Mouse (Mus musculus): Measurements from ENCODE around the gene Mrps2. TPM values are rescaled to one million over a fixed set of nuclear protein-coding genes. Genes with fewer than 3 reads are reported as not detected.
"Not testable (repeated sequence)": the region's sequence is repeated elsewhere in the genome, so short reads cannot be mapped to it uniquely, and the experiment has no call there.

Mrps2 gene
- total RNA-seq (2022) = 10 to 100 TPM; 39.7 to 52.1 (median 46.1) TPM

DNA sequence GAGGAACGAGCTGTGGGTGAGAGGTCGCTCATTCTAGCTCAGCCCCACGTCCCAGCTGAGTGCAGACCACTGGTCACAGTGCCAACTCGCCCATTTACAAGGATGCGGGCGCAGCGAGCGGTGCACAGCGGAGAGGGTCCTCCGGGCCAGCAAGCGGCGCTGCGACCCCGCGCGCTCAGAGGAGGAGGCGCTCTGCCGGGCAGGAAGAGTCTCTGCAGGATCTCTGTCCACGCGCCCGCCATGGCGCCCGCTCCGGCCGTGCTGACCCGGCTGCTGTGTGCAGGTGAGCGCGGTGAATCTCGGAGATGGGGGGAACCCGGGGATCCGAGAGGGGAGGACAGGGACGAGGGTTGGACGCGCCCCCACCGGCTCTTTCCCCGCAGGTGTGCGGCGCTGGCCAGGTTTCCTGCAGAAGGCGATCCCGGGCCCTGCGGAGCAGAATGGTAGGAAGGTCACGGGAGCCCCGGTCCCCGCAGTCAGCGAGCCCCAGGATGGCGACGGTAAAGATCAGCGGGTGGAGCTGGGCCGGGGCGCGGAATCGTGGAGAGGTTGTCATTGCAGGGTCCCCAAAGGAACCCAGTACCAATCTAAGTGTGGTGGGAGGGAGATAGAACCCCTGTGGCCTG lies at the start of gene Mrps2:
TSS of gene Mrps2 (plus strand) at position 207 of the 626 bp plus-strand sequence.
- DNase-seq = peak; percentile 72

DNA sequence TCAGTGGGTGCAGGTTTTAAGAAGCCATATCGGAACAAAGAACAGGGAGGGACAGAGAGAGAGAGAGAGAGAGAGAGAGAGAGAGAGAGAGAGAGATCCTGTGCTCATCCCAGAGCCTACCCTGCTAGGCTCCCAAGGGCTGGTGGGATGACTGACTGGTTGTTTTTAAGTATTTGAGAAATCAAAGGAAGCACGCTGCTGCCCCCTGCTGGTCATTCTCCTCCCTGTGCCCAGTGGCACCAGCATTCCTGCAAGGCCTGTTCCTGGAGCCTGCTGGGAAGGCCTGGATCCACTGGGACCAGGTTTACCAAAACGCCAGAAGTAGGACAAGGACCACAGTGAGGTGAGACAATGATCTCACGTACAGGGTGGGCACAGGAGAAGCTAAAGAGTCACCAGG lies 48.0 kb upstream of the Mrps2 start:
- peak; percentile 68 for DNase-seq

DNA sequence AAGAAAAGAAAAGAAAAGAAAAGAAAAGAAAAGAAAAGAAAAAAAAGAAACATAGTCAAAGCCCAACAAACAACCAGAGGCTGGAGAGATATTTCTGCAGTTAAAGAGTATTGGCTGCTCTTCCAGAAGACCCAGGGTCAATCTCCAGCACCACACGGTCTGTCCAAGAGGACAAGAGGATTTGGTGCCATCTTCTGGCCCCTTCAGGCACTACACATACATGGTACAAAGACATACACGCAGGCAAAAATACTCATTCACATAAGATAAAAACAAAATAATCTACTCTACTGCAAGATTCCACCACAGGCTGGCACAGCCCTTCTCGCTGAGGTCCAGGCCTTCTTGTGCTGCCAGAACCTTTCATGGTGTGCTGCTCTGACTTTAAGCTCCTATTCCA lies 44.7 kb upstream of the Mrps2 start:
- DNase-seq = peak; percentile 29

DNA sequence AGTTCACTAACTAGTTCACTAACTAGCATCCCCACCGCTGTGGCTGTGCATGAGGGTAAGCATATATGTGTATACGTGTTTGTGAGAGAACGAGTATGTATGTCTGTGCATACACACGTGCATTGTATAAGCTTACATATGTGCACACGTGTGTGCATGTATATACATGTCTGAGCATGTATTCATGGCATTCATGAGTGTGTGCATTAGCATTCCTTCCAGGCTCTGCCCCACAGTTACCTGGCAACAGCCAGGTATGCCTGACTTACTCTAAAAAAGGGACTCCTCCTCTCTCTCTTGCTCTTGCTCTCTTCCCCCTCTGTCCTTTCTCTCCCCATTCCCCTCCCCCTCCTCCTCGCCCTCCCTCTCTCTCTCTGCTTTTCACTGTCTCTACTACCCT lies 40.6 kb upstream of the Mrps2 start:
- DNase-seq = no peak

DNA sequence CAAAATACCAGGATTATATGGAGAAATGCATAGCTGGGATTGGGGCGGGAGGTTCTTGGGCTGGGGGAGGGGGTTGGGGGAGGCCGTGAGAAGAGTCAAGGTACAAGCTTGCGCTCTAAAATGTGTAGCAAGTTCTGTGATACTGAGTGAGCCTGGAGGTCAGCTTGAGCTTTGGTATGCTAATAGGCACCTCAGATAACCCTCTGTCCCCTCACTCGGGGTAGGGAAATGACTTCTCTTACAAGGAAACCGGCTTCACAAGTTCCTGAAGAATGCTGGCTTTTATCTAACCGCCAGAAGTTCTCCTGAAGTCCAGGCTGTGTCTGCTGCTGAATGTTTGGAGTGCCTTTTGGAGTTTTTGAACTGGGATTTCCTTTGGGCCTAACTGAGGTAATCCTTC lies 37.0 kb upstream of the Mrps2 start:
- no peak for DNase-seq

DNA sequence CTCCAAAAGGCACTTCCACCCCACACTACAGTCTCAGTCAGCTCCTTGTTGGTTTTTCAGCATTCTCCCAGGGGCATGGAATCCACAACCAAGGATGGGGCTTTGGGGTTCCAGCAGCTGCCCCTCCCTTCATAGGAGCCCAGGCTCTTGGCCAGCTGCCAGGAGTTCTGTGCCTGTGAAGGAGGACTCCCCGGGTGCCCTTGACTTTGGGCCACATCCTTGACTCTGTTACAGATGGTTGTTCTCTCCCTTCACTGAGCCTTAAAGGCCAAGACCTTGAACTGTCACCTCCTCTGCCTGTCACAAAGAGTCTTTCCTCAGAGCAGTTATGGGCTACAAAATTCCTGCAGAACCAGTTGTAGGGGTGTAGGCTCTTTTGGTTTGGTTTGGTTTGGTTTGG lies 35.1 kb upstream of the Mrps2 start:
- DNase-seq = peak; percentile 78

DNA sequence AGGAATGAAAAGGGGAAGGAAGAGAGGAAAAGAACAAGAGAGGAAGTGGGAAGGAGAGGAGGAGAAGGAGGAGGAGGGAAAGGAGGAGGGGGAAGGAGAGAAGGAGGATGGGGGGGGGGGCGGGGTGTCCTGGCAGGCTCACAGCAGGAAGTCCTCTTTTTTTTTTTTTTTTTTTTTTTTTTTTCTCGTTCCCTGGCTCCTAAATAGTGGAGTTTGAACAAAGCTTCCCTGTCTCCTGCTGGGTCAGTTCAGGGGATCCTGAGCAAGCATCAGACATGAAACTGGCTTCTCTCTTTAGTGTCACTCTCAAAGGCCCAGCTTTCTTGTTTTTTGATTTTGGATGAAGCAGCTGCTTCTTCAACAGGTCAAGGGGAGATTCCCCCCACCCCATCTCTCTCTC lies 34.4 kb upstream of the Mrps2 start:
- no peak for DNase-seq

DNA sequence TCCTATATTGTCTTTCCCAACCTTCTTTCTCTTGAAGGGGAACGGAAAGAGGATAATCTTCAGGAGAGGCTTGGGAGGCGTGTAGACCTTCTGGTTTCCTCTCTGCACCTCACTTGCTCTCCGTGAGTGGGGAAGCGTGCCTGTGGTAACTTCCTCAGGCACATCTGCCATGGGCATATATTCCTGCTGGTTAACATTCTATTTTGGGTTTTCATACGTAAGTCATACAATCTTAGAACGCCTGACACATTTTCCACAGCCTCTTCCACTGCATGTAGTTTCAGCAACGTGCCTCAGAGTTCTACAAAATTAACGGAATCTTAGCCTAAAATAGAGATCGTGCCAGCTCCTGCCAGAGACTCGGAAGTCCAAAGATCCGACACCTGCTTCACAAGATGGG lies 32.5 kb upstream of the Mrps2 start:
- DNase-seq = no peak

DNA sequence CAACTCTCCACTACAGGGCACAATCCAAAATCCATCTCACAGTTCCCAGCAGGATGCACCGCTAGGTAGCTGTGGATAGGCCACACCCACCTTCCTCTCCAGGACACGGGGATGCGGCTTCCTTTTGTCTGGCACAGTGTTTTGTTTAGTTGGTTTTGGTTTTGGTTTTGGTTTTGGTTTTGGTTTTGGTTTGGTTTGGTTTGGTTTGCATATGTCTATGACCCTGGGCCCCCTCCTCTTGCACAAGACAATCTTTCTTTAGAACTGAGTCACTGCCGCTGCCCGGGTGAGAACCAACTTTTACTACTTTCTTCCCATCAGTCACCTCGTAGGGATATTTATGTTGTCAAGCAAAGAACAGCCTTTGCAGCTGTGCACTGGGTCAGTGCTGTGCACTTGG lies 27.0 kb upstream of the Mrps2 start:
- DNase-seq = no peak

DNA sequence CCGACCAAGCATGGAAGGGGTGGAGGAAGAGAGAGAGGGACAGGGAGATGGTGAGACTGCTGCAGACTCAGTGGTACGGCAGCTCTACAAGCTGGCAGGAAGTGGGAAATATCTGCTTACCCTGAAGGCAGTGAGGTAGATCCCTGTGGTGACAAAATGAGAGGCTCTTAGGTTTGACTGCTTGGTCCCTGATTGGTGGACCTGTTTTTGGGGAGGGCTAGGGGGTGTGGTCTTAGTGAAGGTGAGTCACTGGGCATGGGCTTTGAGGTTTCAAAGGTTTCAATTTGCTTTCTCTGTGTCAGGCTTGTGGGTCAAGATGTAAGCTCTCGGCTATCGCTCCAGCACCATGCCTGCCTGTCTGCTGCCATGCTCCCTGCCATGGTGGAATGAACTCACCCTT lies 22.8 kb upstream of the Mrps2 start:
- no peak for DNase-seq

DNA sequence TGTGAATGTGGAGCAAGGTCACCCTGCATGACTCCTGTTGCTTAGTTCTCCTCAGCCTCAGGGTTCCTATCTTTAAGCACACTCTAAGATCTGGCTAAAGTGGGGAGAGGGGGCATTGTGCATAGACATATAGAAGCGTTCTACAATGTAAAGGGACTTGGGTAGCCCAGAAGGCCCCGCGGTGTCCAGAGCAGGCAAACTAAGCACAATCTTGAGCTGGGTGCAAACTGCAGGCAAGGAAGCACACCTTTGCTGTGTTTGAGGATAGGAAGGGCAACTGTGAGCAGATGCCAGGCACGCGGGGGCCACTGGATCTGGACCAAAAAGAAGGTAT lies 21.7 kb upstream of the Mrps2 start:
- DNase-seq = no peak

DNA sequence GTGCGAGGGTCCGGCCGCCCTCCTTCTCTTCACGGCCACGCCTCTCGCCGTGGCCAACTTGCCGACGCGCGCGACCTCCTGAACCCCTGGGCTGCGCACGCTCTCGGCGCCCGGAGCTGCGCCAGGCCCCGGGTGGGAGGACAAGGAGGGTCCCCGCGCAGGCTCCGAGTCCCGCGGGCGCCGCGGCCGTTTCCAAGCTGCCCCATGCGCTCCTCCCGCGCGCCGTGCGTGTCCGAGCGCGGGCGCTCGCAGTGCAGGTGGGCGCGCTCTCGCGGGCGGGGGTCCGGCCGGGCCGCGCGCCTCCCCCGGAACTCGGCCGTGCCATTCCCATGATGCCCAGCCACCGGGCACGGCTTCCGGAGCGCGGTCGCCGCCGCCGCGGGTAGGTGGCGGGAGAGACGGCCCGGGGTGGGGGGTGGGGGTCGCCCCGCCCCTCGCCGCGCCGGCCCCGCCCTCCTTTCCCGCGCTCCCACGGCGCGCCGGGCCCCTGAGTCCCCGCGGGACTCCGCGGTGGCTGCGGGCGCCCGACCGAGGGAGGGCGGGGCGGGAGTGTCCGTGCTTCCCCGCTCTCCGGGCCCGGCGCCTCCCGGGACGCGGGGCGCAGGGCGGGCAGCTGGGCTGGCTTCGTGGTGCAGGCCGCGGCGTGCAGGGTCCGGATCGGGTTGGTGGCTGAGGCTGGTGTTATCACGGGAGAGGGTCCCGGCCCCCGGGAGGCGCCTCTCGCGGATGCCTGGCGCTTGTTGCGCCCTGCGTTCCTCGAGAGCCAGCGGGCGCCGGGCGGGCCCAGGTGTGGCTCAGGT lies 21.2 kb upstream of the Mrps2 start, which contains the start of gene Ppp1r26:
TSS of gene Ppp1r26 (plus strand) at position 286 of the 800 bp plus-strand sequence.
- peak; percentile 21 for DNase-seq

DNA sequence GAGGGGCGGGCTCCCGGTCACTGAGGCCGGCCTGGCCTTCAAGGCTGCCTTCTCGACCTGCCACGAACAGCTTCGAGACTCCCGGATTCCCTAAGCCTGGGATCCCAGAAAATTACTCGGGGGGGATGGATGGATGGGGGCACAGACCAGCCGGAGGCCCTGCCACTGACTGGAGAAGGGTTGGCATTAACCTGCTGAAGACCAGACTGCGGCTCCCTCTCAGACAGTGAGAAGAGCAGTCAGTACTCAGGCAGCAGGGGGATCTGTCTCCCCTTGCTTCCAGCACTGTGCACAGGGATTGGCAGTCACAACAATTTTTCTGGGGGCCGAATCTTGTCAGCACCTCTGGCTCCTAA lies 20.6 kb upstream of the Mrps2 start:
- no peak for DNase-seq

DNA sequence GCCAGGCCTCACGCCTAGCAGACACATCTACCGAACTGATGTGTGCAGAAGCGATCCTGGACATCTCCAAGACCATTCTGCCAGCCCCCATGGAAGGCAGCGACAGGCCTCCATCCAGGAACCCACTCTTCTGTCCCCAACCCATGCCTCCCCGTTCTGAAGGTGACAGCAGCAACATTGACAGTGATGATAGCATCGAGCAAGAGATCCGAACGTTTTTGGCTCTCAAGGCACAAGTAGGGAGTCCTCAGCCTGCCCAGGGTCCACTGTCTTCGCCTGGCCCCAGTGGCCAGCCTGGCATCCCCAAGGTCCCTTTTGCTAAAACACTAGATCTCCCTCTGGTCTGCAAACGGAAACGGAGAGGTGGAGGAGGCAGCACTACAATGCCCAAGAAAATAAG lies 16.2 kb upstream of the Mrps2 start:
- no peak for DNase-seq

DNA sequence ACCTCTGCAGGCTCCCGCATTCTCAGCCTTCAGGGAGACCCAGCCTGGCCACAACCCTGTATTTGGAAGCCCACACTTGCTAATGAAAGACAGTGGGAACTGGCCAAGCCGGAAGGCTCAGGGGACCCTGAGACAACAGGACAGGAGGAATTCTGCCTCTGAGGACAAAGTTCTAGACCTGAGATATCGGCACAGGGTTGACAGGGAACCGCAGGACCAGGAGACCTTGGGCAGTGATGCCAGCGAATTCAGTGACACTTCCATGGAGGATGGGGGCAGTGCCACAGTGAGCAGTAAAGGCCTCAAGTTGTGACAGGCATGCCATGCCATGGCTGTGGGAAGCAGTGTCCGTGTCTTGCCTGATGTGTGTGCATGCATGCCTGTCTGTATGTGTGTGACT lies 14.3 kb upstream of the Mrps2 start:
- no peak for DNase-seq

DNA sequence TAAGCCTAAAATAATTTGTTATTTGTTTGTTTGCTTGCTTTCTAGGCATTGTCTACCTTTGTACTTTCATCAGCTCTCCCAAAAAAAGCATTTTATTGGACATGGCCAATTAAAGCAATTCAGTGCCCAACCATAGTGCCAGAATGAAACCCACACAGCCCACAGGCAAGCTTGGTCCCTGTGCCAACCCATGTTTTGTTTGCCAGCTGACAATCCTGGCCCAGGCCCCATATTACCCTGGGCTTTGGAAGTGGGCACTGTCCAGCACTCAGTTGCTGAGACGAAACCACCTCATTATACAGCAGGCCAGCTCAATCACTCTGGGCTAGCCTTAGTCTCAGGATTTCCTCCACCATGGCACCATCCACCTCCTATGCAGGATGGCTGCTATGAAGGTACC lies 11.2 kb upstream of the Mrps2 start:
- no peak for DNase-seq

DNA sequence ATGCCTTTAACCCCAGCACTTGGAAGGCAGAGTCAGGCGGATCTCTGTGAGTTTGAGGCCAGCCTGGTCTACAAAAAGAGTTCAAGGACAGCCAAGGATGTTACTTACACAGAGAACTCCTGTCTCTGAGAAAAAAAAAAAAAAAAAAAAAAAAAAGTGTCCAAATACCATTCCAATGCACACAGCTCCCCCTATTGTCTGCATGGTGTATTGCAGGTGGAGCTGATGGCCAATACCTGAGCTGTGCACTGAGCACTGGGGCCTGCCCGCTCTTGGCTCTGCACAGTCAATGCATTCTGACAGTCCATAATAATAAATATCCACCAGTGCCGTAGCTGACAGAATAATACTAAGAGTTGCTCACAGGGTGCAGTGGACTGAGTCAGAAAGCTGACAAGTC lies 3.9 kb upstream of the Mrps2 start:
- DNase-seq = no peak

DNA sequence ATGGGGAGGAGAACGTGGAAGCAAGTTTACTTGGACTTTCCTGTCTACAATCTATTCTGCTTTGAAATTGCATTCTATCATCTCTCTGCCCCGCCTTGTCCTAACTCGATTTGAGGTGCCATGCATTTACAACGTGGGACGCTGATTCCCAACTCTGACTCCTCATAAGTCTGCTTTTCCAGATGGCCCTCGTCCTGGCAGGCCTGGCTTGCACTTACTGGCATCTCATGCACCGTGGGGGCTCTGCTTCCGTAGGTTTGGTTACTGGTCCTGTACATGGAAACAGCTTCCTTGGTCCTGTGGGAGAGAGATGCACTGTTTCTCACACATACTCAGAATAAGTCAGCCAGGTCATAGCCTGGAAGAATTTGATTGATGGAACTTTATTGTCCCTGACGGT lies 2.9 kb upstream of the Mrps2 start:
- no peak for DNase-seq

DNA sequence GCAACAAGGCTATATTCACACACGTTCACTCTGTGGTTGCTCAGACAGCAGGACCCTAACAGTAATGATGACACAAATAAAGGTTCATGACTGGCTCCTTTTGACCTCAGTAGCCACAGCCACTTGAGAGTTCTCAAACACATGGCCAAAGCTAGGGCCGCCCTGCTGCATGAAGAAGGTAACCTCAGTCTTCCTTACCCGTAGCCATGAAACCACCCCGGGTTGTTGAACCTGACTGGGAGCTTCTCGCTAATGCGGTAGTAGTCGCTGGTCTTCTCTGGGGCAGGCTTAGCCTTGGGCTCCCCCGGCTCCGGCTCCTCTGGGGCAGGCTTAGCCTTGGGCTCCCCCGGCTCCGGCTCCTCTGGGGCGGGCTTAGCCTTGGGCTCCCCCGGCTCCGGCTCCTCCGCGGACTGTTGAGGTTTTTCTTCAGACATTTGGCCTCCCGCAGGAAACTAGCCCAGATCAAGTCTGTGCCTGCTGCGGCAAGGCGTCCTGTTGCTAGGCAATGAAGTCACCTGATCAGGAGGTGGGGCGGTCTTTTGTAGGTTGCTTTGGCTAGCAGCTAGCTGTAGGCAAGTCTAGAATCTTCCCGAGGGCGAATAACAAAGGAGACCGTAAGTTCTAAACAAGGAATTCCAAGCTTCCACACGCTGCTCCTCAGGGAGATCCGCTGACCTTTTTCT lies 1.9 kb upstream of the Mrps2 start, which contains the start of gene 1700007K13Rik:
TSS of gene 1700007K13Rik (minus strand) at position 497 of the 683 bp plus-strand sequence.
- peak; percentile 72 for DNase-seq

DNA sequence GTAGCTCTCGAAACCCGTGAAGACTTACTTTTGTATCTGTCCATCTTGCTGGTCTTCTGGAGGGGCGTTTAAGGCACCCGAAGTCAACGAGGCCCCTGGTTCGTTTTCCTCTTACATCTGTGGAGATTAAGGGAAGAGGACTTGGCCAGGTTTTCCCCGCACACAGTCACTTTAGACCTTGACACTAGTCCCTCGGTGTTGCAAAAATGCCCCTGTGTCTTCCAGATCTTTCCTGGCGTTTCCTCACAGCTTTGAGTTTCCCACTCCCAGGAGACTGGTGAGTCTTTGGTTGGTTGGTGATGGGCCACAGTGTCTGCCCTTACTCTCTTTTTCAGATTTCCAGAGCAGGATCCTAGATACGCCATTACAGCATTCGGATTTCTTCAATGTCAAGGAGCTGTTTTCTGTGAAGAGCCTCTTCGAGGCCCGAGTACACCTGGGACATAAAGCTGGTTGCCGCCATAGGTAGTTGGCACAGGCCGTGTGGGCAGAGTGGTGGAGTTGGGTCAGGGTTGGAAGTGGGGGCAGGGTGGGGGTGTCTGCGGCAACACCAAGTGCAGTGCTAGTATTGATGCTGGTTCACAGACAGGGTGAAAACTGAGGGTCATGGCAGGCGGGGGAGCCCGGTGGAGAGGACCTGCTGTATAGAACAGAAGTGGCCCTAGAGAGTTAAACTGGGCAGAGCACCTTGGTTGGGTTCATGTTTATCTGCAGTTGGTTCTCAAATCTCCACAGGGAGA lies 790 bp downstream of the Mrps2 start:
- no peak for DNase-seq

DNA sequence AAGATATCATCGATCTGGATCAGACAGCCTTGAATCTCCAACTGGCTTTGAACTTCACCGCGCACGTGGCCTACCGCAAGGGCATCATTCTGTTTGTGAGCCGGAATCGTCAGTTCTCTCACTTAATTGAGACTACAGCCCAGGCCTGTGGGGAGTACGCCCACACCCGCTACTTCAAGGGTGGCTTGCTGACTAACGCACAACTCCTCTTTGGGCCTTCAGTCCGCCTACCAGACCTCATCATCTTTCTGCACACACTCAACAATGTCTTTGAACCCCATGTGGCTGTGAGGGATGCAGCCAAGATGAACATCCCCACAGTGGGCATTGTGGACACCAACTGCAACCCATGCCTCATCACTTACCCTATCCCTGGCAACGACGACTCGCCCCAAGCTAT lies 1.6 kb downstream of the Mrps2 start:
- no peak for DNase-seq

DNA sequence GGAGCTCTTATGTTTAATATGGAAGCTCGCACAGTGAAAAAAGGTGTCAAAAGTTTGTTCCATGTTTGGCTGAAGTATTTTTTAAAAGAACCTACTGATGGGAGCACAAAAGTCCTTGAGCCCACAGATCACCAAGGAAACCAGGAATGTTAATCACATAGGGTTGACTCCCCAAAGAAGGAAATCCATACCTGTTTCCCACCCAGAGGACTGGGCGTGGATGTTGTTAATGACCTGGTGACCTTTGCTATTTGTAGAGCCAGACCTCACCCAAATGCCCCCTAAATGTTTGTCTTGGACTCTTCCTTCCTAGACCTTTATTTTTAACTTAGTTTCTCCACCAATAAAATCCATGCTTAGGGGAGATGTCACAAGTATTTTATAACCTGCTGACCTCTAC lies 2.7 kb downstream of the Mrps2 start:
- DNase-seq = no peak

DNA sequence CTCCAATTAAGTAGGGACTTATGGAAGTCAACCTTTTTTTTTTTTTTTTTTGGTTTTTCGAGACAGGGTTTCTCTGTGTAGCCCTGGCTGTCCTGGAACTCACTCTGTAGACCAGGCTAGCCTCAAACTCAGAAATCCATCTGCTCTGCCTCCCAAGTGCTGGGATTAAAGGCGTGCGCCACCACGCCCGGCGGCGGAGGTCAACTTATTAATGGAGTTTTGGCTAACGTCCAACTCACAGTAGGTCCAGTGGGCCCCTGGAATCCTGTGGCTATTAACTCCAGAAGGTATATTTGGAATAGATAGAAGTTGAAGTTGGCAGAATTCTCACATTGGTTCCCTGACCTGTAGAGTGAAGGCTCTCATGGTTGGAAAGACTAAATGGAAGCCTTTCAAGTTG lies 4.1 kb downstream of the Mrps2 start:
- DNase-seq = not testable (repeated sequence)

Measured in adrenal gland, adult 8-10 months (tissue).